Mouse (Mus musculus) thymus, postnatal 36 days (tissue): ENCODE measurements around the gene Nufip1.

Experiments used
- DNase-seq, 2 experiments: peaks; one replicate each; pipeline ENCODE4 v3.0.0; 2022; ENCODE audit warnings: mixed read lengths in 2 of 2

The Nufip1 gene

GRCm38 (mm10) chr14:76186299-76186698 lies 75.6 kb downstream of the Nufip1 start:
- DNase-seq = no peak
